Mouse (Mus musculus): ENCODE data around the gene Scn8a. TPM values are rescaled to one million over a fixed set of nuclear protein-coding genes. Genes with fewer than 3 reads are reported as not detected.

Gene Scn8a
- polyA plus RNA-seq, 1 experiment from 2014 or later, result 3.1 TPM

- no peak overlapping the region for H3K4me2 ChIP-seq
- whole genome bisulfite sequencing, result 70% methylated on average over 3 of the region's 3 CpGs
- H3K4me1 ChIP-seq, result peaks cover 9% of the 10 kb centered on the region; the same call in 1 of the 2 replicates
- H3K27me3 ChIP-seq, result no peaks in the 10 kb centered on the region
- no peak overlapping the region for H3K27ac ChIP-seq
- H3K4me3 ChIP-seq, result no peak overlapping the region
- H3K9me3 ChIP-seq, result no peaks in the 10 kb centered on the region
- H3K9ac ChIP-seq, result no peak overlapping the region
- no peaks in the 10 kb centered on the region for H3K36me3 ChIP-seq
- no peak for ATAC-seq (ENCODE audit: insufficient number of reproducible peaks, low FRiP score, low TSS enrichment, low read depth)
These were observed 134.9 kb downstream of the Scn8a start for GRCm38 (mm10) chr15:101004538-101004937.

- no peak overlapping the region for H3K27ac ChIP-seq
- no peaks in the 10 kb centered on the region for H3K36me3 ChIP-seq
- H3K4me2 ChIP-seq, result no peak overlapping the region
- H3K4me3 ChIP-seq, result no peak overlapping the region
- peaks cover 9% of the 10 kb centered on the region; the same call in 1 of the 2 replicates for H3K4me1 ChIP-seq
- H3K9ac ChIP-seq, result no peak overlapping the region
- ATAC-seq (ENCODE audit: insufficient number of reproducible peaks, low FRiP score, low TSS enrichment, low read depth), result no peak
- 82% methylated on average over 8 of the region's 8 CpGs for WGBS
- no peaks in the 10 kb centered on the region for H3K9me3 ChIP-seq
- H3K27me3 ChIP-seq, result no peaks in the 10 kb centered on the region
These were observed 136.1 kb downstream of the Scn8a start for GRCm38 (mm10) chr15:101005717-101006116.

- no peak; the same call in 1 of the 2 replicates for ATAC-seq (ENCODE audit: insufficient number of reproducible peaks, low FRiP score, low TSS enrichment, low read depth)
- H3K4me2 ChIP-seq, result peak overlapping the region; percentile 66
- H3K27ac ChIP-seq, result no peak overlapping the region
- H3K9ac ChIP-seq, result peak overlapping the region; percentile 23; the same call in 1 of the 2 replicates
- no peaks in the 10 kb centered on the region for H3K36me3 ChIP-seq
- no peaks in the 10 kb centered on the region for H3K9me3 ChIP-seq
- no peaks in the 10 kb centered on the region for H3K27me3 ChIP-seq
- WGBS, result 12% methylated on average over 14 of the region's 15 CpGs
- peak overlapping the region; percentile 48 for H3K4me3 ChIP-seq
- peaks cover 9% of the 10 kb centered on the region; the same call in 1 of the 2 replicates for H3K4me1 ChIP-seq
These were observed 136.8 kb downstream of the Scn8a start for GRCm38 (mm10) chr15:101006251-101007040.

GRCm38 (mm10) chr15:101007236-101007635 lies 137.6 kb downstream of the Scn8a start:
- Histone ChIP-seq H3K27me3 (no peaks in the 10 kb centered on the region), H3K4me2 (peak overlapping the region; percentile 66; the same call in 1 of the 2 replicates), H3K27ac (no peak overlapping the region), H3K9ac (no peak overlapping the region), H3K4me3 (no peak overlapping the region), H3K36me3 (no peaks in the 10 kb centered on the region), H3K4me1 (peaks cover 9% of the 10 kb centered on the region; the same call in 1 of the 2 replicates), H3K9me3 (no peaks in the 10 kb centered on the region)
- 62% methylated on average over 7 of the region's 7 CpGs for WGBS
- ATAC-seq (ENCODE audit: insufficient number of reproducible peaks, low FRiP score, low TSS enrichment, low read depth), result no peak

GRCm38 (mm10) chr15:101008386-101009010 lies 138.8 kb downstream of the Scn8a start:
- Histone ChIP-seq H3K4me3 (no peak overlapping the region), H3K9ac (no peak overlapping the region), H3K27ac (no peak overlapping the region), H3K36me3 (no peaks in the 10 kb centered on the region), H3K4me1 (peaks cover 9% of the 10 kb centered on the region; the same call in 1 of the 2 replicates), H3K9me3 (no peaks in the 10 kb centered on the region), H3K4me2 (no peak overlapping the region), H3K27me3 (no peaks in the 10 kb centered on the region)
- WGBS, result 58% methylated on average over 14 of the region's 14 CpGs
- ATAC-seq (ENCODE audit: insufficient number of reproducible peaks, low FRiP score, low TSS enrichment, low read depth), result no peak

- ATAC-seq (ENCODE audit: insufficient number of reproducible peaks, low FRiP score, low TSS enrichment, low read depth), result no peak
- H3K4me3 ChIP-seq, result no peak overlapping the region
- no peak overlapping the region for H3K27ac ChIP-seq
- H3K9ac ChIP-seq, result no peak overlapping the region
- no peaks in the 10 kb centered on the region for H3K27me3 ChIP-seq
- 81% methylated on average over 6 of the region's 6 CpGs for WGBS
- H3K36me3 ChIP-seq, result no peaks in the 10 kb centered on the region
- peaks cover 9% of the 10 kb centered on the region; the same call in 1 of the 2 replicates for H3K4me1 ChIP-seq
- H3K4me2 ChIP-seq, result no peak overlapping the region
- no peaks in the 10 kb centered on the region for H3K9me3 ChIP-seq
These were observed 141.7 kb downstream of the Scn8a start for GRCm38 (mm10) chr15:101011352-101011751.

GRCm38 (mm10) chr15:101028960-101029359 lies 159.3 kb downstream of the Scn8a start:
- Histone ChIP-seq H3K27ac (no peak overlapping the region), H3K4me2 (no peak overlapping the region), H3K9me3 (no peaks in the 10 kb centered on the region), H3K4me1 (no peaks in the 10 kb centered on the region), H3K27me3 (no peaks in the 10 kb centered on the region; the same call in 1 of the 2 replicates), H3K9ac (no peak overlapping the region), H3K36me3 (no peaks in the 10 kb centered on the region), H3K4me3 (no peak overlapping the region)
- WGBS, result 66% methylated on average over 2 of the region's 2 CpGs
- ATAC-seq (ENCODE audit: insufficient number of reproducible peaks, low FRiP score, low TSS enrichment, low read depth), result no peak

- Histone ChIP-seq H3K9ac (no peak overlapping the region), H3K9me3 (no peaks in the 10 kb centered on the region), H3K36me3 (no peaks in the 10 kb centered on the region), H3K4me3 (no peak overlapping the region), H3K4me1 (peaks cover 5% of the 10 kb centered on the region; the same call in 1 of the 2 replicates), H3K27ac (no peak overlapping the region), H3K4me2 (no peak overlapping the region), H3K27me3 (peaks cover 55% of the 10 kb centered on the region)
- 58% methylated on average over 17 of the region's 17 CpGs for WGBS
- ATAC-seq (ENCODE audit: insufficient number of reproducible peaks, low FRiP score, low TSS enrichment, low read depth), result no peak
These were observed 170.0 kb downstream of the Scn8a start for GRCm38 (mm10) chr15:101039651-101040050.

GRCm38 (mm10) chr15:101041966-101042365 lies 172.3 kb downstream of the Scn8a start:
- WGBS, result 64% methylated on average over 6 of the region's 6 CpGs
- Histone ChIP-seq H3K9me3 (no peaks in the 10 kb centered on the region), H3K9ac (no peak overlapping the region), H3K4me2 (no peak overlapping the region), H3K4me3 (no peak overlapping the region), H3K27ac (no peak overlapping the region), H3K27me3 (peaks cover 78% of the 10 kb centered on the region), H3K4me1 (peaks cover 17% of the 10 kb centered on the region), H3K36me3 (no peaks in the 10 kb centered on the region)
- no peak for ATAC-seq (ENCODE audit: insufficient number of reproducible peaks, low FRiP score, low TSS enrichment, low read depth)

- H3K27ac ChIP-seq, result no peak overlapping the region
- H3K9me3 ChIP-seq, result no peaks in the 10 kb centered on the region
- H3K36me3 ChIP-seq, result no peaks in the 10 kb centered on the region
- no peak overlapping the region for H3K9ac ChIP-seq
- H3K27me3 ChIP-seq, result peaks cover 84% of the 10 kb centered on the region
- no peak overlapping the region for H3K4me2 ChIP-seq
- no peak for ATAC-seq (ENCODE audit: insufficient number of reproducible peaks, low FRiP score, low TSS enrichment, low read depth)
- no peak overlapping the region for H3K4me3 ChIP-seq
- peaks cover 22% of the 10 kb centered on the region for H3K4me1 ChIP-seq
- 21% methylated on average over 6 of the region's 6 CpGs for WGBS
These were observed 173.0 kb downstream of the Scn8a start for GRCm38 (mm10) chr15:101042613-101043012.

- H3K27ac ChIP-seq, result no peak overlapping the region
- H3K4me3 ChIP-seq, result no peak overlapping the region
- peaks cover 86% of the 10 kb centered on the region for H3K27me3 ChIP-seq
- H3K9ac ChIP-seq, result no peak overlapping the region
- H3K36me3 ChIP-seq, result no peaks in the 10 kb centered on the region
- no peak for ATAC-seq (ENCODE audit: insufficient number of reproducible peaks, low FRiP score, low TSS enrichment, low read depth)
- no peaks in the 10 kb centered on the region for H3K9me3 ChIP-seq
- WGBS, result 49% methylated on average over 6 of the region's 6 CpGs
- H3K4me1 ChIP-seq, result peaks cover 20% of the 10 kb centered on the region
- no peak overlapping the region for H3K4me2 ChIP-seq
These were observed 174.9 kb downstream of the Scn8a start for GRCm38 (mm10) chr15:101044531-101044930.

GRCm38 (mm10) chr15:101046039-101046526 lies 176.4 kb downstream of the Scn8a start:
- peaks cover 18% of the 10 kb centered on the region for H3K4me1 ChIP-seq
- peaks cover 83% of the 10 kb centered on the region for H3K27me3 ChIP-seq
- WGBS, result 3% methylated on average over 41 of the region's 43 CpGs
- peak overlapping the region; percentile 51 for H3K4me3 ChIP-seq
- no peaks in the 10 kb centered on the region for H3K9me3 ChIP-seq
- no peak overlapping the region for H3K27ac ChIP-seq
- H3K4me2 ChIP-seq, result peak overlapping the region; percentile 99
- 0 out of 2 replicates have a peak overlapping the region, but pooled peaks have one; percentile 37 for H3K9ac ChIP-seq
- H3K36me3 ChIP-seq, result no peaks in the 10 kb centered on the region
- no peak for ATAC-seq (ENCODE audit: insufficient number of reproducible peaks, low FRiP score, low TSS enrichment, low read depth)
